Mouse (Mus musculus) urinary bladder, postnatal 10 days (tissue): Measurements from ENCODE around the gene Toe1.
"Not testable (repeated sequence)": the region's sequence is repeated elsewhere in the genome, so short reads cannot be mapped to it uniquely, and the experiment has no call there.

Source experiments
- DNase-seq: peaks from one replicate; pipeline ENCODE4 v3.0.0; 2022; ENCODE audit warnings: low spot score

Gene Toe1

DNA sequence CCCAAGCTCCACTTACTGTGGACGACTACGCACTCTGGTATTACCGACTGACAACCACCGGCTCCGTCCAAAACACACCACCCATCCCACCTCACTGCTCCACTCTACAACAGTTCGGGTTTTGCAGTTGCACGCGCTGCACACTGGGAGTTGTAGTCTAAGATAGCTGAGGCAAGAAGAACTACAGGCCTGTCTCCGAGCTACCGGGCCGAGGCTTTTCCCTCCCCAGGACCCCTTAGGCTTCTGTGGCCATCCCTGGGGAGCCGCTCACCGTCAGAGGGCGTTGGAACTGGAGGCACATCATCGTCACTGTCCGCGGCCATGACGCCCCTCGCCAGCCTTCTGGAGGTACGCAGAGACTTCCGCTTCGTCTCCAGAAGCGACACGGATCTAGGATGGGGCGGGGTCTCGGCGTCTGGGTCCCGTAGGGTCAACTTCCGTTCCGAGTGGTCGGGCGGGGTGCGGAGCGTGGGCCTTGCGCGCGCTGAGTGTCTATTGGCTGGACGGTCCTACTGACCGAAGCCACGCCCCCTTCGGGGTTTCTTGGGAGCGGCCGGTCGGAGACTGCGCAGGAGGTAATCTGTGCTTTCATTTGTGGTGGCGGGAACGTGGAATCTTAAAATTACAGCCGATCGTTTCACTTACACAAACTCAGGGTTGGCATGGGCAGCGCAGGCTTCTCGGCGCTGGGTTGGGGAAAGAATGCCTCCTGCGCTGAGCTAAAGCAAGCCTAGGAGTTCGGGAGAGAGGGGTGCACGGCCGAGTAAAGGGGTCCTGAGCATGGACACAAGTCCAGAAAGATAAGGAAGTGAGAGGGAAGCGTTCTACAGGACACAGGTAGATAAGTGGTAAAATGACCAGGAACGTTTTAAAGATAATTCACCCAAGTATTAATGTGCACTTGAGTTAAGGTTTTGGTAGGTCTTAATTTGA is at the start of gene Toe1, which contains the start of gene Mutyh:
Gene Toe1, minus strand, starts transcription at position 444 of the 933 bp plus-strand sequence.
Gene Mutyh, plus strand, starts transcription at position 527 of the 933 bp plus-strand sequence.
- DNase-seq: peak; percentile 70

DNA sequence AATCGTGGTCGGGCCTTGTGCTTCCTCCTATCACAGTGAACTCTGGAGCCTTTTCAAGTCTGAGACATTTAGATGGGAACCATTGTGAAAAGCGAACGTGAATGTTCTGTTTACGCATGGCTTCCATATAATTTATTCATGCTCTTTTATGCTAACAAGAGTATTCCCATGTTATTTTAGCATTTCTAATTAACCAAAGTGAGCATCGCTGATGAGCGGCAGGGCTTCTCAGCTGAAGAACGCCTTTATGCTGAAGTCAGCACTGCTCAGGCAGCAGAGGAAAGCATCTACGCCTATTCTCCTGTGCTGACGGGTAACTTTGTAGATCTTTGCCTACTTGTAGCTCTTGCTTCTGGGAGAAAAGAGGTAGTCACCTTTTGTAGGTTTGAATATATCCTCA is 49.8 kb upstream of the Toe1 start:
- DNase-seq: no peak

DNA sequence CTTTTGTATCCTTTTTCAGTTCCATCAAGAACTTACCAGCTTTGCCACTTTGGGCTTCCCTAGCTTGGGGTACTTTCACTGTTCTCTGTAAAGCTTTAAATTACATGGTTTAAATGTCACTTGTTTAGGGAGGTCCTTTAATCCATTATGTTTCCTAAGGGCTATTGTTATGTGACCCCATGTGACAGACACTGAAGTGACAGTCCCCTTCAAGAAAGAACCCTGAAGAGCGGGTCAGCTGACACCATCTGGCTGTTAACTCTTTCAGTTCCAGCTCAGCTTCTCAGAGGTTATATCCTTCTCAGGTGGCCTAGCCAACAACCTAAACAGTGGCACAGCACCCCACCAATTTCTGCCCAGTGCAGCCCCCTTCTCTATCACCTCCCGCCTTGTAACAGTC is 46.8 kb upstream of the Toe1 start:
- DNase-seq: no peak

DNA sequence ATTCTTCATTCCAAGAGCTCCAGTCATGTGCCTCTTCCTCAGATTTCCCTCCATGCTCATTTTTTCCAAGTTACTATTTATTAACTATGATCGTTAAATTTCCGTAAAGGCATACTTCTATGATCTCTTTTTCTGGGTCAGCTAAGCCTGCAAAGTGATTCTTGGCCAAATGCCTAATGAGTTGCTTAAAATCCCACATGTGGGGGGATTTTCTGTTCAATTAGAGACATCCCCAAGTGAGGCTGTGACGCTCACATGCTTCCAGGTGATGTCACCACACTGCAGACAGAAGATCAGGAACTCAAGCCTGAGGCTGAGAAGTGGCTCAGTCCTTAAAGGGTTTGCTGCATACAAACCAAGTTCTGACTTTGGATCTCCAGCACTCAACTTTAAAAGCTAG is 42.5 kb upstream of the Toe1 start:
- no peak for DNase-seq

DNA sequence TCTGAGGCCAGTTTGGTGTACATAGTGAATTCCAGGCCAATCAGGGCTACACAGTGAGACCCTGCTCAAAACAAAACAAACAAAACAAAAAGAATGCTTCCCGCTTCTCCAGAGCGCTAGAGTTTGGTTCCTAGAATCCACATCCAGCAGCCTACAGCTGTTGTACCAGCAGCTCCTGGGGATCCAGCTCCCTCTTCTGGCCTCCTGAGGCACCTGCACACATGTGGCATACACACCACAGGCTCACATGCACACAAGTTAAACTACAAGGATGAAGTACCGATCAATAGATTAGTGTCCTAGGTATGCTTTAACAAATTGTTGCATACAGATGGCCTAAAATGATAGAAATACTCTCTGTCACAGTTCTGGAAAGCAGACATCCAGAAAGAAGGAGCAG is 36.9 kb upstream of the Toe1 start:
- no peak for DNase-seq

DNA sequence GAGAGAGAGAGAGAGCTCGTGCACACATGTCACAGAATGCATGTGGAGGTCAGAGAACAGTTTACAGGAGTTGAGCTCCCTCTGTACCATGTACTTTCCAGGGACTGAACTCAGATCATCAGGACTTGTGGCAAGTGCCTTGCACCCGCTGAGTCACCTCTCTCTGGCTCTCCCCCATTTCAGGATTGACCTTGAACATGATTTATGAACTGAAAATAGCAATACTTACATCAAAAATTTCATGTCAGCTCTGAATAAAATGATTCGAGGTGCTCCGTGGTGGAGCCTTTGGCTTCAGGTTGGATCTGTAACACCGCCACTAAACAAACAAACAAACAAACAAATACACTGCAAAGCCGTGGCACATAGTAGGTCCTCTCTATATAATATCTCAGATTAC is 33.4 kb upstream of the Toe1 start:
- DNase-seq: no peak

DNA sequence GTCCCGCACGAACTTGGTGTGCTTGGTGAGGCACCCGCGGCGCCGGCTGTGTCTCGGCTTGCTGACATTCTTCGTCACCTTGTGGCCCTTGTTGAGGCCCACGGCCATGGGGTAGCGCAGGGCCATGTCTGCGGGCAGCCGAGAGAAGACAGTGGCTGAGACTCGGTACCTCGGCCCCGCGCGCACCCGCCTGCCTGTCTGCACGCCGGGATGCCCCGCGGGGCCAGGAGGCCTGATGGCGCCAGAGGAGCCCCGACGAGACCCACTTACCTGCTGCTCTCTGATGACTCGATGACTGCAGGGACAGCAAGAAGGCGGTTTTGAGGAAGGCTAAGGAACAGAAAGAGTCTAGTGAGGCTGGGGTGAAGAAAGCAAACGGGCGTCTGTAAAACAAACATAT is 32.7 kb upstream of the Toe1 start:
- not testable (repeated sequence) for DNase-seq

DNA sequence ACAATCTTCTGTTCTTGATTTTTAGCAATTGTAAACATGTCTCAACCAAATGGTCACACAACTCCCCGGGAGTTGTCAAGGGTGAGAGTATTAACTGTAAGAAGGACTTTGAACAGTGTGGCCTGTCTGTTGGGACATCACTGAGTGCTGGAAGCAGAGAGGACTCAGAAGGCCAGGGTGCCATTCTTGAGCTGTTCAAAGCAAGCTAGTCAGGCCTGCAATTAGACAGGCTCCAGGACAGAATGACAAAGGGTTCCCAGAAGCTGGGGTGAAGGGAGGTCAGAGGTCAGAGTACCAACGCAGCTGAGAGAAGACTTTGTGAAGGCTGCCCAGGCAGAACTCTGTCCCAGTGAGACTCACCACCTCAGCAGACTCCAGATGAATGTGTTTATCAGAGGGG is 31.6 kb upstream of the Toe1 start:
- no peak for DNase-seq

DNA sequence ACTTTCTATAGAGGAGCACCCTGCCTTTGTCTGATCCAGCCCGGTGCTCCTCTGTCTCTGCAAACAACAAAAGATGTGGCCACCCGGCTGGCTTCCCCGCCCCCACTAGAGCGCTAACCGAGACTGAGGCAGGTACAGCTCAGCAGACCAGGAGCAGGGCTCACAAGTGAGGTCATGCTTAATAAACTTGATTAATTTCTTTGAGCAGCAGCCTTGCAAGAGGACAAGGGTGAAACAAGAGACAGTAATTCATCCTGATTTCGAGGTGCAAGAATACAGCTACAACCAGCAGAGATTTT is 22.6 kb upstream of the Toe1 start:
- DNase-seq: no peak

DNA sequence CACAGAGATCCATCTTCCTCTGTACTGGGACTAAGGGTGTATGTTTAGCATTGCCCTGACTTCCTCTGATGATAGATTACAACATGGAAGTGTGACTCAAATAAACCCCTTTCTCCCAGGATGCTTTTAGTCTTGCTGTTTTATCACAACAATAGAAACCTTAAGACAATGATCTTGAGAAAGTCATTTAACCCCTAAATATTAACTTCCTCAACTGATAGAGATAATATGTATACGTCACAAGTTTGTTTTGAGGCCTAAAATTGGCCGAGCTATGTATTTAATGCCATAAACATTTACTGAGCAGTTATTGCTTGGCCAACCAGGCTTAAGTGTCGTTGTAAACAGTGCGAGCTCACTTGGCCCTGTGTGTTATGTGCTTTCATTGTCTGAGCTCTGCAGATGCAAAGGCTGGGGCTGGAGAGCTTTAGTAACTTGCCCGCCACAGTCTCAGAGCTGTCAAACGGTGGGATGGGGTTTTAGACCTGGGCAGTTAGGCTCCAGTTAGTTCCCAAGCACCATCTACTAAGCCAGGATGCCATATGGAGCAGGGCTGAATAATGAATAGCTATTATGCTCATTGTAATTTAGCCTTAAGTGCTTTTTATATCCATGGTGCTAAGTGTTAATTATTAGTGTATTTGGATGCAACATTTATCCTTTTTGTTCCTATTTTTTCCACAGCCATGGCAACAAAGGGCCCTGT is 22.1 kb upstream of the Toe1 start:
- no peak for DNase-seq

DNA sequence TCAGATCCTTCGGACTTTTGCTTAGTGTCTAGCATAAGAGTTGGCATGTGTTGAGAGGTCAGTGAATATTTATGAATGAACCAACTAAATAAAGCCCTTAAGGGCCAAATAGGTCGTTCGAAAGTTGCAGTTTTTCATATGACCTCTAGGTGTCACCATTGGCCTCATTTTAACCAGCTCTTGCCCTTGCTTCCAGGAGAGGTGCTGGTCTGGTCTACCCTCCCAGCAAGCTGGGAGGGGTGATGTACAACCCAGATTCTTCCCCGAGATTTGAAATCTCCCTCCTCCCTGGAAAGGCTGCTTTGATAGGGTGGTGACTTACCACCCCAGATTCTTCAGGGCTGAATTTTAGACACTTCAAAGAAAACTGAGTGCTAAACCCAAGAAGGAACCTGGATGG is 20.4 kb upstream of the Toe1 start:
- DNase-seq: no peak

DNA sequence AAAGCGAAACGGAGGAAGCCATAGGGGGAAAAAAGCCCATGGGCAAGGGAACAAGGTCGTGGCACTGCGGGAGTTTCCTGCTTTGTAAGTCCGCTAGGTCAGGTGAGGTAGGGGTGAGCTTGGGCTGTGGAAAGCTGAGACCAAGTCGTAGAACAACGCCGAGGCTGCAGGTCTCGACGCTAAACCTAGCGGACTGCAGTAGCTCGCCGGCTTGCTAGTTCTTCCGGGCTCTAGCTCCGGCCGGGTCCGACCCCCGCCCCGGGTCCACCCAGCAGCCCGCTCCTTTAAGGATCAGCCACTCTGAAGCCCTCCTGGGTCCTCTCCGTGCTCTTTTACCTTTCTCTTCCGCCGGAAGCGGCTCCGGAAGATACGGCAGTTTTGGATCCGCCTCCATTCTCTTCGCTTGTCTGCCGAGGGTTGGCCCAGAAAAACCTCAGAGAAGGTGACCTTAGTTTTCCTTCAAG is 17.1 kb upstream of the Toe1 start:
- DNase-seq: no peak

DNA sequence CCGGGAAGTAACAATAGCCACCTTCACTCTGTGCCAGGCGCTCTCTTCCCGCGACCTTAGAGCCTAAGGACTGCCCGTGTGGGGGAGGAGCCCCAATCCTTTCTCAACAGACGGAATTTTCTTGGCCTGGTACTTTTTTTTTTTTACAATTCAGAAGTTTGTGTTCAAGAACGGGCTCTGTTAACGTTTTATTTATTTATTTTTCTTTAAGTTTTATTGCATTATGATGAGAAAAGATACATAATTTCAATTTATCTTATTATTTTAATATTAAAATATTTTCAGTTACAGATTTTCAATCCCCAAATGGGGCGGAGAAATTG is 14.2 kb upstream of the Toe1 start, which contains the start of gene Hpdl:
Gene Hpdl, minus strand, starts transcription at position 14 of the 323 bp plus-strand sequence.
- DNase-seq: no peak

DNA sequence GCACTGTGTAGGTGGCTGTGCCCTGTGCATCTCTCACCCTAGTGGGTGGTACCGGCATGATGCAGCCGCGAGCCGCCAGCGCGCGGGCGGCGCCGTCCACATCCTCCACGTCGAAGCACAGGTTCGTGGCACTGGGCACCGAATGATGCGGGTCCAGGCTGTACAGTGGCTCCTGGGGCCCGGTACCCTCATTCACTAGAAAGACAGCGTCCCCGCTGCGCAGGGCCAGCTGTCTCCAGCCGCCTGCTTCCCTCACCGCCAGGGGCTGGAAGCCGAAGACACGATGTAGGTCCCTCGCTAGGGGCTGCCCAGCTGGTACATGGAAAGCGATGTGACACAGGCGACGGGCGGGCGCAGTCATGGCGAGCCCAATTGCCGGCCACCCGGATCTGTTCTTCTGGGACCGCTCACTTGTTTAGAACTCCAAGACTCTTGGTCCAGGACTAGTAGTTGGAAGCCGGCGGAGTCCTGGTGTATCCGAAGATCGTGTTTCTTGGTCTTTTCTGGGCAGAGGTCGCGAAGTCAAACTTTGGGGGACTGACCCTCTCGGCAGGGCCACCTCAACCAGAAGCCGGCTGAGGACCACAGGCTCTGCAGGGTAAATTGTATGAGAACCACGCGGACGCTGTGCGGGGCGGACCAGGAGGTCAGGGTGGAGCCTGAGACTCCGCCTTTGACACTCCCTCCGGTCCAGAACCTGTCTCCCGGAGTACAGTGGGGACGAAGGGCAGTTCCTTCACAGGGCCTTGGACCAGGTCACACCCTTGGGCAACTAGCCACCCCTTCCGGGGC is 13.7 kb upstream of the Toe1 start:
- DNase-seq: no peak

DNA sequence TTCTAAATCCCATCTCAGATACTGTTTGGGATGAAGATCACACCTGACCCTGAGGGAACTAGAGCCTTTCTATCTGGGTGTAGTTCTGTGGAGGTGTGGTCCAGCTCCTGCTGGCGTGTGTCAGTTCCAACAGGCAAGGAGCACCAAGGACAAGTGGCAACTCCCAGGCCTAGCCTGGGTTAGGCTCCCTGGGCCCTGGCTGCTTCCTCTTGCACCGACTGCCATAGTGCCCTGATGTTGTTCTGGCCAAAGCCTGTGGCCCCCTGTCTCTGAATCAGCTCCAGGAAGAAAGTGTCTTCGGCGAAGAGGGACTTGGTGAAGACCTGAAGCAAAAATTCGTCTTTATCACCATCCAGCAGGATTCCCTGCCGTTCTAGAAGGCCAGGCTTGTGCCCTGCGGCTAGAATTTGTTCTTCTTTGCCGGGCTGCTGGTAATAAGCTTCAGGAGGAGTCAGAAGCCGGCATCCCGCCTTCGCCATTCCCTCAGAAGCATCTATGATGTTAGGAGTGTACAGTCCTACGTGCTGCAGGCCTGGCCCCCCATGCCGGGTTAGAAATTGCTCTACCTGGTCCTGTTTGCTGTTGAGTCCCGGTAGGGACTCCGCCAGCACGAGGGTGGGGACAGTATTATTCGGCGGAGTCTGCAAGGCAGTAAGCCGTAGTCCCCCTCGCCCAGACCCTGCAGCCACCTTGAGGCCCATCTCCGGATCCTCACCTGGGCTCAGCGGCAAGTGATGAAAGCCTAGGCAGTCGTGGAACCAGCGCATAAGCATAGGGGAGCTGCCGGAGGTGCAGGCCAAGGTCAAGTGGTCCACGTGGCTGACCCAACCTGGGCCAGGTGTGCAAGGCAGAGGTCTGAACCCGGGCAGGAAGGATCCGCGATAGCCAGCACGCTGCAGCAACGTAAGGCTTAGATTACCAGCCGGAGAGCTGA is 12.8 kb upstream of the Toe1 start:
- DNase-seq: no peak

DNA sequence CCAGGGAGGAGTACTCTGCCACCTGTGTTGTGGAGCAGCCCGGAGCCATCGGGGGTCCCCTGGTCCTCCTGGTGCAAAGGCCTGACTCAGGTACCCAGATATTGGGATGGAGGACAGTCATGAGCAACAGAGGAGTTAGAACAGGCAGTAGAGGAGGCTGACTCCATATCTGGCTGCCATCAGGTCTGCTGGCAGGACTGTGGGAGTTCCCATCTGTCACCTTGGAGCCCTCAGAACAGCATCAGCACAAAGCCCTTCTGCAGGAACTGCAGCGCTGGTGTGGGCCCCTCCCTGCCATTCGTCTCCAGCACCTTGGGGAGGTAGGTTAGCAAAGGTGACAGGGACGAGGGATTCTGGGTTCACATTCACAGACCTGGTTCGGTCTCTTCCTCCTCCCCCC is 10.0 kb upstream of the Toe1 start:
- no peak for DNase-seq

DNA sequence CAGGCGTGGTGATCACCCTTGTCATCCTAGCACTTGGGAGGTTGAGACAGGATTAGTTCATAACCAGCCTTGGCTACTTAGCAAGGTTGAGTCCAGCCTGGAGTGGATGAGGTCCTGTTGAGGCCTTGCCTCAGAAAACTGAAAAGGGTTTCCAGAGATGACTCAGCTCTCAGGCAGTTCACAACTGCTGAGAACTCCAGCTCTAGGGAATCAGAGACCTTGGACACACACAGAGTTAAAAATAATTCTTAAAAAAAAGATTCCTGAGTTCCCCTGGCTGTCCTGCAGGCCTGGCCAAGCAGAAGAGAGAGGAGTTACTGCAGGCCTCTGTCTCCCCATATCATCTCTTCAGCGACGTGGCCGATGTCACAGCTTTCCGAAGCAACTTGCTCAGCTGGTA is 7.8 kb upstream of the Toe1 start:
- DNase-seq: no peak

DNA sequence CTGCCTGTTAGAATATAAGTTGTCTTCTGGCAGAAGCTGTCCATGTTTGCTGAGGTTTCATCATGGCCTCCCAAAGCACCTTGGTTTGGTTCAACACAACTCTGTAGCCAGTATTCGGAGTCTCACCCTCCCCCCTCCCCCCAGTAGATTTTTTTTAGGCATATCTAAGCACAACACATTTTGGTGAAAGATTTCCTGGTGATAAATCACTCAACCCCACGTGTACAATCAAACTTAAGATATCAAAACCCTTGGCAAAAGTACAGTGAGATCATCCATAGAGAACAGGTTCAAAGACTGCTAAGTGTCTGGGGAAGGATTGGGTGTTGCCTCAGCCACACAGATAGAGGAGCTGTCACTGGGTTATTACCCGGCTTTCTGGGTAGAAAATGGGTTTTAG is 3.6 kb upstream of the Toe1 start:
- DNase-seq: no peak

DNA sequence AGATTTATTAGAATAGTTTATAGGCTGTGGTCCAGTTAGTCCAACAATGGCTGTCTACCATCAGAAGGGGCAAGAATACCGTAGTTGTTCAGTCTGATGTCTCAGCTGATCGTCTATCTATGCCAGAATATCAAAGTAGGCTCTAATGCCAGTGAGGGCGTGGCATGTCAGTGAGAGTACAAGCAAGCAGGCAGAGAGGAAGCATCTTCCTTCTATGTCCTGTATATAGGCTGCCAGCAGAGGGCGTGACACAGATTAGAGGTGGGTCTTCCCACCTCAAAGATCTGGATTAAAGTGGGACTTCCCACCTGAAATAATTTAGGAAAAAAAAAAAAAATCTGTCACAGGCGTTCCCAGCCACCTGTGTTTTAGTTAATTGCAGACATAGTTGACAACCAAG is 7.5 kb downstream of the Toe1 start:
- DNase-seq: no peak

DNA sequence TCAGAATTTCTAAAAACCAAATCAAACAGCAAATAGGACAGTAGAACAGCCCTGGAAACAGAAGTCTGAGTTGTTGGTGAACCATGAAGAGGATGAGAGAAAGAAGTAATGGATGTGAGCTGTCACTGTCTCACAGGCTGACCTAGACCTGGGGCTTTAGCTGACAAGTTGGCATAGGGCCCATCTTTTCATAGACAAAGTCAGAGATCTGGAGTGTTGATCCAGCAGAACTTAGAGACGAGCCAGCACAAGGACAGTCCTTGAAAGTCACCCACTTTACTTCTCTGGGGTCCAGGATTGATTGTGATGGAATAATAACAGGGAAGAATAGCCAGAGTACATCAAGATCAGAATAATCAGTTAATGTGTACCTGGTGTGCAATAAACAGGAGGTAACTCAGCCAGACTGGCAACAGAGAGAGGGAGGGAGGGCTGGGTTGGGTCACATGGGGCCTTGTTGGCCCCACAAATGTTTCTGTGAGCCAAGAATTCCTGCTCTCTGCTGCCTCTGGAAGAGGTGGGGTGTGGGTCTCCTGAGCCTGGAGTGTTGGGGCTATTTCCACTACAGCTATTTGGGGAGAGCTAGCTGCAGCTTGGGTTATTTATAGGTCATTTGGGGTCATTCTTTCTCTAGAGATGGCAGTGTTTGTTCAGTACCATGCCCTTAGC is 10.9 kb downstream of the Toe1 start:
- DNase-seq: no peak

DNA sequence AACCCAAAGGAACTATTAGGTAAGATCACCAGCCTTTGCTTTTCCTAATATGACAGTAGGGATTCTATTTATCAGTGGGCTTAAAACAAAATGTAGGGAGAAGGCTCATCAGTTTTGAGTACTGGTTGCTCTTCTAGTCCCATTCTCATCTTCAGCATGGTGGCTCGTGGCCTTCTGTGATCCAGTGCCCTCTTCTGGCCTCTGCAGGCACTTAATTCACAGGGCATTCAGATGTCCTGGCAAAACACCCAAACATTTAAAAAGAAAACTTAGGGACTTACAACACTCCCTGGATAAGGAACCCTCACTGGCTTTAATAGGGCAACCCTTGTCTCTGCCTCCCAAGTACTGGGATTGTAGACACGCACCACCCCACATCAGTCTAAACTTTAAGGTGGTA is 13.2 kb downstream of the Toe1 start:
- DNase-seq: no peak
